In genomic region chrX:18188293-18188692, GRCm38 (mm10) we compare ENCODE assay signal across 32 mouse cellular contexts. TPM values are rescaled to one million over a fixed set of nuclear protein-coding genes. Genes with fewer than 3 reads are reported as not detected.
DNase-seq lines count a peak whose midpoint lies in the region; ATAC-seq and TF ChIP-seq lines count a peak whose summit lies in the region.
"Had no signal": no experiment of that assay in that cellular context is flagged by ENCODE, and none has a peak within 500 bp of the region (broad histone marks: within the 10 kb centered on the region; RNA-seq: fewer than 3 reads in every experiment).

No protein-coding gene starts in this region.

- peaks cover 93% of the 10 kb centered on the region for H3K79me2 ChIP-seq in macrophage (ENCODE audit: inconsistent target)

- no peak for TF ChIP-seq CTCF in G1E (IDR thresholded peaks at IDR 0.05; ENCODE audit: low read depth, low read length)
- TF ChIP-seq CTCF in bone marrow macrophage, adult 2 months (IDR thresholded peaks at IDR 0.05; ENCODE audit: low read depth, low read length) = no peak

- ATAC-seq in G1E (ENCODE audit: extremely low read depth, insufficient number of reproducible peaks, low FRiP score, poor library complexity, severe bottlenecking) = peak; percentile 66
- ATAC-seq: forebrain, embryonic 14.5 days; forebrain, embryonic 16.5 days had no signal

- H3K36me3 ChIP-seq in G1E (replicated peaks) (no peaks in the 10 kb centered on the region), macrophage (ENCODE audit: inconsistent target) (no peaks in the 10 kb centered on the region)
- H3K36me3 ChIP-seq: embryonic facial prominence, embryonic 13.5 days; embryonic facial prominence, embryonic 15.5 days; forebrain, embryonic 12.5 days had no signal

- TF ChIP-seq POLR2A in bone marrow macrophage, adult 2 months (IDR thresholded peaks at IDR 0.05; ENCODE audit: borderline replicate concordance, low read depth, low read length) = no peak

- DNase-seq in CD4-positive helper T cell, adult 2 months (ENCODE audit: low read depth, low spot score) = peak; percentile 18
- no peak for DNase-seq in G1E (ENCODE audit: low spot score)
- no peak for DNase-seq in heart, adult 18-20 months
- DNase-seq in cerebellum, postnatal 4 days (ENCODE audit: low spot score in 2 of 2) = no peak
- no peak for DNase-seq in ovary, postnatal 14 days (ENCODE audit: low spot score)
- DNase-seq: adrenal gland, adult 8-10 months; adrenal gland, postnatal 14 days; adrenal gland, postnatal 36 days; B cell, adult 2 months; cerebellum, adult 11 months; cerebellum, adult 18-20 months; cerebellum, adult 8-10 months; cerebellum, adult 9-11 months; cerebellum, postnatal 14 days; cerebellum, postnatal 36 days; embryo, embryonic 11 days had no signal

- no peaks in the 10 kb centered on the region for H3K27me3 ChIP-seq in G1E (ENCODE audit: insufficient read depth, low read length)
- H3K27me3 ChIP-seq: CH12.LX; embryonic facial prominence, embryonic 13.5 days; embryonic facial prominence, embryonic 15.5 days; forebrain, embryonic 12.5 days had no signal

- H3K27ac ChIP-seq in bone marrow macrophage, adult 2 months (ENCODE audit: insufficient read depth, low read depth, low read length) = peak overlapping the region; percentile 40
- H3K27ac ChIP-seq in macrophage = peak overlapping the region; percentile 59; the same call in 1 of the 2 replicates
- H3K27ac ChIP-seq: embryonic facial prominence, embryonic 13.5 days; embryonic facial prominence, embryonic 15.5 days; forebrain, embryonic 10.5 days; forebrain, embryonic 12.5 days had no signal

- H3K4me3 ChIP-seq in G1E (ENCODE audit: low read depth, low read length) = no peak overlapping the region
- H3K4me3 ChIP-seq in bone marrow macrophage, adult 2 months (ENCODE audit: insufficient read depth, low read length) = no peak overlapping the region
- H3K4me3 ChIP-seq in macrophage (ENCODE audit: inconsistent target) = no peak overlapping the region
- H3K4me3 ChIP-seq: embryonic facial prominence, embryonic 13.5 days; embryonic facial prominence, embryonic 15.5 days; erythroblast, embryonic 14.5 days; forebrain, embryonic 10.5 days; forebrain, embryonic 12.5 days had no signal

- WGBS in macrophage (ENCODE audit: missing documents) = 100% methylated on average over 2 of the region's 2 CpGs

- H3K4me1 ChIP-seq in G1E (ENCODE audit: insufficient read depth, low read depth, low read length) = peaks cover 40% of the 10 kb centered on the region
- peaks cover 15% of the 10 kb centered on the region; the same call in 1 of the 2 replicates for H3K4me1 ChIP-seq in bone marrow macrophage, adult 2 months (ENCODE audit: control insufficient read depth, insufficient read depth, low read length)
- H3K4me1 ChIP-seq: embryonic facial prominence, embryonic 13.5 days; embryonic facial prominence, embryonic 15.5 days; forebrain, embryonic 10.5 days; forebrain, embryonic 12.5 days had no signal

- no peaks in the 10 kb centered on the region for H3K9me3 ChIP-seq in G1E (replicated peaks)
- H3K9me3 ChIP-seq: embryonic facial prominence, embryonic 13.5 days; embryonic facial prominence, embryonic 15.5 days; forebrain, embryonic 10.5 days; forebrain, embryonic 12.5 days had no signal

RNA-seq across cellular contexts. Expression of gene Kdm6a, which starts 25.9 kb away (rescaled TPM):
- total RNA-seq in G1E (2014; fragmentation: Nextera tagmentation) = 114 and 135 TPM in 2 replicates
- 59.7 and 61.5 TPM in 2 replicates for total RNA-seq in G1E (2017)
- polyA plus RNA-seq in G1E (2012) = 25.8 and 26.6 TPM in 2 replicates
- 39.9 and 40.8 TPM in 2 replicates for polyA plus RNA-seq in bone marrow macrophage, adult 2 months (2012; ENCODE audit: insufficient read depth, insufficient read length, missing spikeins)
- total RNA-seq in macrophage (2018; cell fraction: chromatin; rRNA removed) = 100 to 1,000 TPM in 21 of 26 experiments, 10 to 100 TPM in 5; 29.8 to 294 (median 185) TPM
- 10 to 100 TPM; 12.0 to 70.0 (median 53.0) TPM for total RNA-seq in macrophage (2018; cell fraction: cytosol; rRNA removed)
- 100 to 1,000 TPM in 18 of 26 experiments, 10 to 100 TPM in 8; 30.4 to 184 (median 134) TPM for total RNA-seq in macrophage (2018; cell fraction: nucleus; rRNA removed)
- polyA plus RNA-seq in macrophage (2018) = 24.7 to 32.8 TPM (median 31.8 TPM) in 3 replicates
- total RNA-seq in heart, adult 18-20 months (2021) = 10 to 100 TPM; 15.4 to 33.7 TPM

RNA-seq across cellular contexts. Expression of gene Dusp21, which starts 42.6 kb away (rescaled TPM):
- not detected in 2 replicates for total RNA-seq in G1E (2014; fragmentation: Nextera tagmentation)
- total RNA-seq in G1E (2017) = not detected in 2 replicates
- polyA plus RNA-seq in G1E (2012) = not detected in 2 replicates
- not detected in 2 replicates for polyA plus RNA-seq in bone marrow macrophage, adult 2 months (2012; ENCODE audit: insufficient read depth, insufficient read length, missing spikeins)
- not detected for total RNA-seq in macrophage (2018; cell fraction: chromatin; rRNA removed)
- total RNA-seq in macrophage (2018; cell fraction: cytosol; rRNA removed) = not detected
- total RNA-seq in macrophage (2018; cell fraction: nucleus; rRNA removed) = not detected
- not detected in 3 replicates for polyA plus RNA-seq in macrophage (2018)
- total RNA-seq in heart, adult 18-20 months (2021) = not detected
- total RNA-seq: adrenal gland, adult 18-20 months; adrenal gland, adult 8-10 months; adrenal gland, postnatal 14 days; adrenal gland, postnatal 36 days; CH12.LX; MEL had no signal
- polyA plus RNA-seq: brain, embryonic 14.5 days; cortical plate, adult 2 months; embryonic facial prominence, embryonic 11.5 days; embryonic facial prominence, embryonic 13.5 days; embryonic facial prominence, embryonic 15.5 days; erythroblast, embryonic 14.5 days; forebrain, embryonic 10.5 days; forebrain, embryonic 12.5 days; forebrain, embryonic 14.5 days; forebrain, embryonic 16.5 days; frontal cortex, adult 2 months had no signal
